Mouse (Mus musculus) kidney, postnatal 0 days (tissue): ENCODE results near the gene Scn2b. TPM values are rescaled to one million over a fixed set of nuclear protein-coding genes. Genes with fewer than 3 reads are reported as not detected.

ENCODE experiments used
- ATAC-seq: fragments of 200-750 bp; cut with Nextera tagmentation; replicated peaks from 2 replicates; pipeline ENCODE4 v1.8.0; 2017; ENCODE audit warnings: low read depth, moderate number of reproducible peaks, moderate TSS enrichment, moderate library complexity; ENCODE audit not compliant: low FRiP score
- DNase-seq: peaks from one replicate; pipeline ENCODE4 v3.0.0-alpha.2; 2016; ENCODE audit warnings: low spot score
- H3K27ac ChIP-seq: fragments of 300-500 bp; sonication (generic); 2 replicates; pipeline ENCODE4 v1.5.1; 2014; ENCODE audit warnings: mild to moderate bottlenecking
- H3K27me3 ChIP-seq: fragments of 300-500 bp; sonication (generic); 2 replicates; pipeline ENCODE4 v1.6.1; 2014; ENCODE audit warnings: low read length, mixed read lengths; ENCODE audit not compliant: insufficient read depth
- H3K36me3 ChIP-seq: fragments of 300-500 bp; sonication (generic); 2 replicates; pipeline ENCODE4 v1.6.1; 2014; ENCODE audit warnings: low read length, mixed read lengths; ENCODE audit not compliant: insufficient read depth
- H3K4me1 ChIP-seq: fragments of 300-500 bp; sonication (generic); replicated peaks from 2 replicates; pipeline ENCODE4 v1.6.1; 2014; ENCODE audit warnings: antibody characterized with exemption, low read length, mixed read lengths; ENCODE audit not compliant: insufficient read depth
- H3K4me2 ChIP-seq: fragments of 300-500 bp; sonication (generic); 2 replicates; pipeline ENCODE4 v1.6.1; 2014; ENCODE audit warnings: mild to moderate bottlenecking, low read length, moderate library complexity, mixed read lengths
- H3K4me3 ChIP-seq: fragments of 300-500 bp; sonication (generic); replicated peaks from 2 replicates; pipeline ENCODE4 v1.5.1; 2014; ENCODE audit warnings: low read depth, low read length
- H3K9ac ChIP-seq: fragments of 300-500 bp; sonication (generic); 2 replicates; pipeline ENCODE4 v1.6.1; 2014; ENCODE audit warnings: low read depth, low read length
- H3K9me3 ChIP-seq: fragments of 300-500 bp; sonication (generic); replicated peaks from 2 replicates; pipeline ENCODE4 v1.6.1; 2016; ENCODE audit warnings: low read length, inconsistent platforms, mixed read lengths
- CTCF ChIP-seq: IDR thresholded peaks from 2 replicates; pipeline ENCODE4 v1.5.1; 2016; ENCODE audit warnings: antibody characterized with exemption, low read depth, mild to moderate bottlenecking, moderate library complexity
- WGBS: fragments of 180-500 bp; shearing (Covaris S2); extraction: QIAGEN DNeasy Blood & Tissue Kit; methylation state at CpG from one replicate; pipeline ENCODE4 v1.1.7; 2014; 5-methylcytosine and 5-hydroxymethylcytosine counted together
- polyA plus RNA-seq: library from polyadenylated mRNA; unstranded; fragments of >200 nt; fragmentation: Nextera tagmentation; extraction: Ambion mirVana; gene quantifications from 2 replicates; pipeline ENCODE4 v1.2.1, GENCODE M21; 2015

Gene Scn2b
- polyA plus RNA-seq, 1 experiment from 2014 or later = 2.4 TPM

- WGBS = 100% methylated on average over 1 of the region's 1 CpGs
- DNase-seq (no peak), ATAC-seq (no peak)
- Histone ChIP-seq H3K4me3 (no peak overlapping the region), H3K4me1 (no peaks in the 10 kb centered on the region), H3K36me3 (no peaks in the 10 kb centered on the region), H3K27ac (no peak overlapping the region), H3K4me2 (no peak overlapping the region), H3K9ac (no peak overlapping the region), H3K9me3 (no peaks in the 10 kb centered on the region), H3K27me3 (no peaks in the 10 kb centered on the region)
- TF ChIP-seq CTCF = no peak
Measured at GRCm38 (mm10) chr9:45150933-45151332, 33.4 kb downstream of the Scn2b start.

GRCm38 (mm10) chr9:45153361-45153760 is 35.8 kb downstream of the Scn2b start:
- DNase-seq (peak; percentile 14), ATAC-seq (no peak)
- Histone ChIP-seq H3K36me3 (no peaks in the 10 kb centered on the region), H3K4me3 (no peak overlapping the region), H3K27me3 (no peaks in the 10 kb centered on the region), H3K27ac (no peak overlapping the region), H3K4me2 (no peak overlapping the region), H3K9ac (no peak overlapping the region), H3K9me3 (no peaks in the 10 kb centered on the region), H3K4me1 (no peaks in the 10 kb centered on the region)
- WGBS = 30% methylated on average over 7 of the region's 7 CpGs
- no peak for TF ChIP-seq CTCF

GRCm38 (mm10) chr9:45167903-45168302 is 50.3 kb downstream of the Scn2b start:
- DNase-seq = no peak
- H3K4me3 ChIP-seq = no peak overlapping the region
- no peaks in the 10 kb centered on the region for H3K36me3 ChIP-seq
- no peaks in the 10 kb centered on the region for H3K9me3 ChIP-seq
- 79% methylated on average over 5 of the region's 5 CpGs for WGBS
- no peaks in the 10 kb centered on the region for H3K4me1 ChIP-seq
- H3K27ac ChIP-seq = no peak overlapping the region
- TF ChIP-seq CTCF = no peak
- no peak for ATAC-seq
- H3K9ac ChIP-seq = no peak overlapping the region
- no peaks in the 10 kb centered on the region for H3K27me3 ChIP-seq
- H3K4me2 ChIP-seq = no peak overlapping the region

- H3K4me2 ChIP-seq = no peak overlapping the region
- no peaks in the 10 kb centered on the region for H3K9me3 ChIP-seq
- no peak overlapping the region for H3K4me3 ChIP-seq
- no peaks in the 10 kb centered on the region for H3K4me1 ChIP-seq
- H3K27ac ChIP-seq = no peak overlapping the region
- ATAC-seq (no peak), DNase-seq (no peak)
- H3K9ac ChIP-seq = no peak overlapping the region
- no peak for TF ChIP-seq CTCF
- 87% methylated on average over 5 of the region's 5 CpGs for WGBS
- H3K27me3 ChIP-seq = no peaks in the 10 kb centered on the region
- no peaks in the 10 kb centered on the region for H3K36me3 ChIP-seq
Measured at GRCm38 (mm10) chr9:45170150-45170549, 52.6 kb downstream of the Scn2b start.

GRCm38 (mm10) chr9:45171073-45171610 is 53.6 kb downstream of the Scn2b start:
- no peak for TF ChIP-seq CTCF
- Histone ChIP-seq H3K9me3 (no peaks in the 10 kb centered on the region), H3K4me2 (no peak overlapping the region), H3K36me3 (no peaks in the 10 kb centered on the region), H3K4me1 (no peaks in the 10 kb centered on the region), H3K27ac (no peak overlapping the region), H3K9ac (no peak overlapping the region), H3K4me3 (no peak overlapping the region), H3K27me3 (no peaks in the 10 kb centered on the region)
- 64% methylated on average over 1 of the region's 1 CpGs for WGBS
- ATAC-seq = 0 out of 2 replicates have a peak, but pooled peaks have one; percentile 21
- no peak for DNase-seq

GRCm38 (mm10) chr9:45173475-45173874 is 55.9 kb downstream of the Scn2b start:
- no peaks in the 10 kb centered on the region for H3K9me3 ChIP-seq
- 53% methylated on average over 3 of the region's 3 CpGs for WGBS
- H3K27ac ChIP-seq = no peak overlapping the region
- no peak for ATAC-seq
- no peak overlapping the region for H3K4me2 ChIP-seq
- H3K4me1 ChIP-seq = no peaks in the 10 kb centered on the region
- no peak overlapping the region for H3K9ac ChIP-seq
- no peaks in the 10 kb centered on the region for H3K27me3 ChIP-seq
- no peak for DNase-seq
- no peaks in the 10 kb centered on the region for H3K36me3 ChIP-seq
- no peak overlapping the region for H3K4me3 ChIP-seq
- TF ChIP-seq CTCF = no peak

- TF ChIP-seq CTCF = no peak
- no peak overlapping the region for H3K4me3 ChIP-seq
- no peaks in the 10 kb centered on the region for H3K4me1 ChIP-seq
- no peaks in the 10 kb centered on the region for H3K27me3 ChIP-seq
- WGBS = 87% methylated on average over 5 of the region's 5 CpGs
- DNase-seq = no peak
- no peak overlapping the region for H3K9ac ChIP-seq
- H3K4me2 ChIP-seq = no peak overlapping the region
- ATAC-seq = no peak
- no peak overlapping the region for H3K27ac ChIP-seq
- H3K9me3 ChIP-seq = no peaks in the 10 kb centered on the region
- H3K36me3 ChIP-seq = no peaks in the 10 kb centered on the region
Measured at GRCm38 (mm10) chr9:45179282-45179681, 61.7 kb downstream of the Scn2b start.

Other genes starting within 250 kb of the Scn2b start
- 6.6 and 9.5 TPM in 2 replicates for gene Kmt2a, start 236.5 kb upstream of the Scn2b start, polyA plus RNA-seq
- gene Atp5l, start 197.0 kb upstream of the Scn2b start, polyA plus RNA-seq = 1,237 and 1,429 TPM in 2 replicates
- gene Ube4a, start 152.2 kb upstream of the Scn2b start, polyA plus RNA-seq = 18.6 and 22.1 TPM in 2 replicates
- 0.26 TPM in 1 of 2 replicates, not detected in the other for gene Cd3g, start 137.4 kb upstream of the Scn2b start, polyA plus RNA-seq
- gene Cd3d, start 136.0 kb upstream of the Scn2b start, polyA plus RNA-seq = 0.08 and 0.37 TPM in 2 replicates
- gene Cd3e, start 108.2 kb upstream of the Scn2b start, polyA plus RNA-seq = 0.08 TPM in 1 of 2 replicates, not detected in the other
- 21.8 and 23.1 TPM in 2 replicates for gene Mpzl2, start 78.0 kb upstream of the Scn2b start, polyA plus RNA-seq
- gene Mpzl3, start 62.6 kb upstream of the Scn2b start, polyA plus RNA-seq = 2.7 and 3.5 TPM in 2 replicates
- gene Jaml, start 38.6 kb upstream of the Scn2b start, polyA plus RNA-seq = 0.61 and 0.70 TPM in 2 replicates
- 4.3 and 4.6 TPM in 2 replicates for gene Scn4b, start 20.6 kb downstream of the Scn2b start, polyA plus RNA-seq
- 0.08 TPM in 1 of 2 replicates, not detected in the other for gene BC049352, start 64.2 kb downstream of the Scn2b start, polyA plus RNA-seq
- gene Tmprss4, start 86.3 kb downstream of the Scn2b start, polyA plus RNA-seq = 0.36 and 0.46 TPM in 2 replicates
- 0.70 and 1.1 TPM in 2 replicates for gene Il10ra, start 151.4 kb downstream of the Scn2b start, polyA plus RNA-seq
- 0.46 and 0.76 TPM in 2 replicates for gene Tmprss13, start 201.3 kb downstream of the Scn2b start, polyA plus RNA-seq